Mouse (Mus musculus) intestine, embryonic 14.5 days (tissue): ENCODE data around the gene Rpl32. TPM values are rescaled to one million over a fixed set of nuclear protein-coding genes. Genes with fewer than 3 reads are reported as not detected.

Source experiments
- ATAC-seq: fragments of 200-750 bp; cut with Nextera tagmentation; replicated peaks from 2 replicates; pipeline ENCODE4 v1.8.0; 2017; ENCODE audit warnings: low read depth, moderate number of reproducible peaks, moderate TSS enrichment, moderate library complexity; ENCODE audit not compliant: low FRiP score, low TSS enrichment
- DNase-seq: peaks from one replicate; pipeline ENCODE4 v3.0.0-alpha.2; 2018; ENCODE audit warnings: low spot score
- H3K27ac ChIP-seq: fragments of 300-500 bp; sonication (generic); 2 replicates; pipeline ENCODE4 v1.5.1; 2014; ENCODE audit warnings: low read depth, mild to moderate bottlenecking, control low read depth
- H3K27me3 ChIP-seq: fragments of 300-500 bp; sonication (generic); replicated peaks from 2 replicates; pipeline ENCODE4 v1.6.1; 2014; ENCODE audit warnings: low read length, control low read depth; ENCODE audit not compliant: control insufficient read depth, insufficient read depth
- H3K36me3 ChIP-seq: fragments of 300-500 bp; sonication (generic); 2 replicates; pipeline ENCODE4 v1.6.1; 2014; ENCODE audit warnings: low read length, control low read depth; ENCODE audit not compliant: control insufficient read depth, insufficient read depth
- H3K4me1 ChIP-seq: fragments of 300-500 bp; sonication (generic); replicated peaks from 2 replicates; pipeline ENCODE4 v1.6.1; 2014; ENCODE audit warnings: low read length, control low read depth, mixed read lengths; ENCODE audit not compliant: control insufficient read depth, insufficient read depth
- H3K4me2 ChIP-seq: fragments of 300-500 bp; sonication (generic); 2 replicates; pipeline ENCODE4 v1.6.1; 2014; ENCODE audit warnings: low read length
- H3K4me3 ChIP-seq: fragments of 300-500 bp; sonication (generic); 2 replicates; pipeline ENCODE4 v1.5.1; 2014; ENCODE audit warnings: low read depth, low read length, control low read depth, mixed read lengths
- H3K9ac ChIP-seq: fragments of 300-500 bp; sonication (generic); 2 replicates; pipeline ENCODE4 v1.6.1; 2014; ENCODE audit warnings: mild to moderate bottlenecking, low read length
- H3K9me3 ChIP-seq: fragments of 300-500 bp; sonication (generic); 2 replicates; pipeline ENCODE4 v1.6.1; 2016; ENCODE audit warnings: low read length, control low read depth; ENCODE audit not compliant: control insufficient read depth
- WGBS: fragments of 180-500 bp; shearing (Covaris S2); extraction: QIAGEN DNeasy Blood & Tissue Kit; methylation state at CpG from one replicate; pipeline ENCODE4 v1.1.7; 2014; 5-methylcytosine and 5-hydroxymethylcytosine counted together
- polyA plus RNA-seq: library from polyadenylated mRNA; unstranded; fragments of >200 nt; fragmentation: Nextera tagmentation; extraction: Ambion mirVana; gene quantifications from 2 replicates; pipeline ENCODE4 v1.2.1, GENCODE M21; 2014

The Rpl32 gene
- polyA plus RNA-seq, 1 experiment from 2014 or later, result 2,809 TPM

DNA sequence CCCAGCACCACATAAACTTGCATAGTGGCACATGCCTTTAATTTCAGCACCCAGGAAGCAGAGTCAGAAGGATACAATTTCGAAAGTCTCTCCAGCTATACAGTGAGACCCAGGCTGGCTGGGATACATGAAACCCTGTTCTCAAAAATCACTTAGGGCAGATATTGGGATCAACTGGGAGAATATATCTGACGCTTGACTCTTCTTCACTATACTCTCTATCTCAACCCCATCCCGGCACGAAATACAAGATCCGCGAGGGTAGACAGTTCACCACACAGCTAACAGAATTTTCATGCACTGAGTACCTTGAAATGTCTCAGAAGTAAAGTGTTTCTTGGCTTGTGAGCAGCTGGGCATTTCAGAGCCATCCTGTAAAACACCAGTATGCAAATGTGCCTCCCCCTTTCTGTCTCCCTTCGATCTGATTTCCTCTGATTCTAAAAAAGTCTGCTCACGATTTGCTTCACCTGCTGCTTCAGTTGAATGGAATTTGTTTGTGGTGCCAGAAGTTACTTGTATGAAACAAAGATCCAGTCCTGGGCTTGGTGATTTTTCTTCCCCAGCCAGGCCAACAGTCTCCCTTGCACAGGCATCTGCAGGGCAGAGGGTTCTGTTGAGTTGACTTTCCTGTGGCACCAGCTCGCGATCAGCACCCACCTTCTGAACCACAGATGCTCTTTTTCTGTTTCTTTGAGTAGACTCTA lies 40.2 kb upstream of the Rpl32 start:
- 96% methylated on average over 10 of the region's 10 CpGs for WGBS
- no peaks in the 10 kb centered on the region for H3K27me3 ChIP-seq
- no peaks in the 10 kb centered on the region for H3K9me3 ChIP-seq
- no peak overlapping the region for H3K4me3 ChIP-seq
- DNase-seq, result no peak
- H3K4me1 ChIP-seq, result peaks cover 4% of the 10 kb centered on the region
- H3K27ac ChIP-seq, result no peak overlapping the region
- H3K4me2 ChIP-seq, result no peak overlapping the region
- no peak overlapping the region for H3K9ac ChIP-seq
- peaks cover 50% of the 10 kb centered on the region for H3K36me3 ChIP-seq
- ATAC-seq, result no peak

DNA sequence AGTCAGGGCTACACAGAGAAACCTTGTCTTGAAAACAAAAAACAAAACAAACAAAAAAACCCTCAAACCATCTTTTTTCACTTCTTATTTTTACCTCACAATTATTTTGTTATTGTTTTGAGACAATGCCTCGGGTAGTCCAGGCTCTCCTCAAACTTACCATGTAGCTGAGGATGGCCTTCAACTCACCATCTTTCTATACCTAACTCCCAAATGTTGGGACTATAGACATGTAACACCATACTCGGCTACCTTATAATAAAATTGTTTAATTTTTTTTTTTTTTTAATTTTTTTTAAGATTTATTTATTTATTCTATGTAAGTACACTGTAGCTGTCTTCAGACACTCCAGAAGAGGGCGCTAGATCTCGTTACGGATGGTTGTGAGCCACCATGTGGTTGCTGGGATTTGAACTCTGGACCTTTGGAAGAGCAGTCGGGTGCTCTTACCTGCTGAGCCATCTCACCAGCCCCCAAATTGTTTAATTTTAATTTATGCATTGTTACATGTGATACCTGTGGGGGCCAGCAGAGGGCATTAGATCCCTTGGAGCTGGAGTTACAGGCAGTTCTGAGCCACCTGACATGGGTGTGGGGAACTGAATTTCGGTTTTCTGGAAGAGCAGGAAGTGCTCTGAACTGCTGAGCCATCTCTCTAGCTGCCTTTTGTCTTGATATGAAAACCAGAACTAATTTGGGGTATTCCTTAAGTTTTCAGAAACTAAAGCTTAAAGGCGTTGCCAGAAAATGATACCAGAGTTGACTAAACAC lies 38.3 kb upstream of the Rpl32 start:
- WGBS, result 40% methylated on average over 7 of the region's 8 CpGs
- peak; percentile 57 for ATAC-seq

GRCm38 (mm10) chr6:115845006-115845405 lies 36.5 kb upstream of the Rpl32 start:
- Histone ChIP-seq H3K4me2 (no peak overlapping the region), H3K27ac (no peak overlapping the region), H3K36me3 (peaks cover 67% of the 10 kb centered on the region), H3K9ac (no peak overlapping the region), H3K27me3 (no peaks in the 10 kb centered on the region), H3K4me1 (no peaks in the 10 kb centered on the region), H3K4me3 (no peak overlapping the region), H3K9me3 (no peaks in the 10 kb centered on the region)
- DNase-seq, result no peak
- WGBS, result 93% methylated on average over 4 of the region's 4 CpGs
- no peak for ATAC-seq

More for the DNA sequence above, 38.3 kb upstream of the Rpl32 start:
- Histone ChIP-seq H3K9me3 (no peaks in the 10 kb centered on the region), H3K4me1 (no peaks in the 10 kb centered on the region), H3K27me3 (no peaks in the 10 kb centered on the region), H3K36me3 (peaks cover 68% of the 10 kb centered on the region), H3K9ac (no peak overlapping the region), H3K4me2 (no peak overlapping the region), H3K4me3 (no peak overlapping the region), H3K27ac (no peak overlapping the region)
- DNase-seq, result peak; percentile 71

- ATAC-seq (no peak), DNase-seq (no peak)
- H3K9me3 ChIP-seq, result no peaks in the 10 kb centered on the region
- peak overlapping the region; percentile 60 for H3K4me2 ChIP-seq
- no peaks in the 10 kb centered on the region for H3K27me3 ChIP-seq
- no peak overlapping the region for H3K4me3 ChIP-seq
- peaks cover 27% of the 10 kb centered on the region for H3K36me3 ChIP-seq
- no peak overlapping the region for H3K27ac ChIP-seq
- WGBS, result 65% methylated on average over 5 of the region's 5 CpGs
- H3K4me1 ChIP-seq, result no peaks in the 10 kb centered on the region; the same call in 1 of the 2 replicates
- H3K9ac ChIP-seq, result no peak overlapping the region
These were observed 30.2 kb upstream of the Rpl32 start for GRCm38 (mm10) chr6:115838745-115839144.

DNA sequence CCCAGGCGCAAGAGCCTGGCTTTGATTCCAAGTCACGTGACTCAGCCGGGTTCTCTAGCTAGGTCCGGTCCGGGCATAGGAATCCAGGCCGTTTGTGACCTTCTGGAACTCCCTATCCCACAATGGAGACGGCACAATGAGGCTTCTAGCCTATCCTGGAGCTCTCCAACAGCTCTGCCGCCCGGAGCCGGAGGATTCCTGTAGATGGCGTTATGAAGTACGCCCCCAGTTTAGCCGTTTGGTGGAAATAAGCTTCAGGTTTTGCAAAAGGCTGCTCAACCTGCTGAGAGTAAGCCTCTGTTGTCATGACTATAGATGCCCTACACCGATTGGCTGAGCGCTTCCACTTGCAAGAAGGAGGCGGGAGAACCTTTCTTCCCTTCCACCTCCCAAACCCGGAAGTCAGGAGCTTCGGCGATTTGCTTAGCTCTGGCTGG lies 29.6 kb upstream of the Rpl32 start, which contains the start of gene Efcab12:
Gene Efcab12 (minus strand): TSS at position 252 of the 437 bp plus-strand sequence.
- H3K4me2 ChIP-seq, result peak within 1 kb of the TSS; percentile 60
- 4% methylated on average over 19 of the region's 19 CpGs for WGBS
- peak within 1 kb of the TSS; percentile 27; the same call in 1 of the 2 replicates for H3K9ac ChIP-seq
- peak; percentile 74 for DNase-seq
- no peak within 1 kb of the TSS for H3K27ac ChIP-seq
- ATAC-seq, result peak; percentile 88
- H3K36me3 ChIP-seq, result peaks cover 21% of the 10 kb centered on the region
- H3K4me1 ChIP-seq, result no peaks in the 10 kb centered on the region; the same call in 1 of the 2 replicates
- no peaks in the 10 kb centered on the region for H3K9me3 ChIP-seq
- H3K27me3 ChIP-seq, result no peaks in the 10 kb centered on the region
- H3K4me3 ChIP-seq, result peak within 1 kb of the TSS; percentile 25

GRCm38 (mm10) chr6:115833861-115834260 lies 25.3 kb upstream of the Rpl32 start:
- Histone ChIP-seq H3K27ac (no peak overlapping the region), H3K27me3 (no peaks in the 10 kb centered on the region), H3K9ac (no peak overlapping the region), H3K4me3 (no peak overlapping the region), H3K36me3 (no peaks in the 10 kb centered on the region), H3K9me3 (no peaks in the 10 kb centered on the region), H3K4me1 (no peaks in the 10 kb centered on the region; the same call in 1 of the 2 replicates), H3K4me2 (no peak overlapping the region)
- no peak for ATAC-seq
- DNase-seq, result no peak

DNA sequence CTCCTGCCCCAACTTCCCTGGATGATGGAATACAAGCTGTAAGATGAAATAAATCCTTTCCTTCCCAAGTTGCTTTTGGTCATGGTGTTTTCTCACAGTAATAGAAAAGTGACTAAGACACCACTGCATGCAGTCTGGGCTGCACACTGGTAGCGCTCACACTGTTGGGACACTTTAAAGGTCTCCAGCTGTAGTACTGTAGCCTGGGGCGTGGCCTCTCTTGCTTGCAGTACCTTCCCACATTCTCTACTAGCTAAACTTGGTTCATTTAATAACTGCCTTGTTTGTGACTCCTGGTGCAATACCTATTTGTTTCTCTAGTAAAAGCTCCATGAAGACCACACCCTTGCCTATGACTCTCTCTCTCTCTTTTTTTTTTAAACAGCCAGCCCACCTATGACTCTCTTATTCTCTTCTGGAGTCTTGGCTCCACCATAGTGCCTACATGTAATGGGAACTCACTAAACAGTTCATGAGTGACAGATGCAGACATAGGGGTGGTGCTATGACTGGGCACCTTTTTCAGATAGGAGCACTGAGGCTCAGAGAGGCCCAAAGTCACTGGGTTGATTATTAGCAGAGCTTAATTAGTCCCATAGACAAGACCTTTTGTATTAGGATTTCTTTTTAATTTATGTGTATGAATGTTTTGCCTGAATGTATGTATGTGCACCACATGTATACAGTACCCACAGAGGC lies 23.8 kb upstream of the Rpl32 start:
- H3K27me3 ChIP-seq, result no peaks in the 10 kb centered on the region
- no peak for ATAC-seq
- no peak for DNase-seq
- no peaks in the 10 kb centered on the region for H3K9me3 ChIP-seq
- no peak overlapping the region for H3K9ac ChIP-seq
- no peaks in the 10 kb centered on the region for H3K4me1 ChIP-seq
- 84% methylated on average over 2 of the region's 2 CpGs for WGBS
- H3K27ac ChIP-seq, result no peak overlapping the region
- no peak overlapping the region for H3K4me2 ChIP-seq
- H3K4me3 ChIP-seq, result no peak overlapping the region
- H3K36me3 ChIP-seq, result no peaks in the 10 kb centered on the region

DNA sequence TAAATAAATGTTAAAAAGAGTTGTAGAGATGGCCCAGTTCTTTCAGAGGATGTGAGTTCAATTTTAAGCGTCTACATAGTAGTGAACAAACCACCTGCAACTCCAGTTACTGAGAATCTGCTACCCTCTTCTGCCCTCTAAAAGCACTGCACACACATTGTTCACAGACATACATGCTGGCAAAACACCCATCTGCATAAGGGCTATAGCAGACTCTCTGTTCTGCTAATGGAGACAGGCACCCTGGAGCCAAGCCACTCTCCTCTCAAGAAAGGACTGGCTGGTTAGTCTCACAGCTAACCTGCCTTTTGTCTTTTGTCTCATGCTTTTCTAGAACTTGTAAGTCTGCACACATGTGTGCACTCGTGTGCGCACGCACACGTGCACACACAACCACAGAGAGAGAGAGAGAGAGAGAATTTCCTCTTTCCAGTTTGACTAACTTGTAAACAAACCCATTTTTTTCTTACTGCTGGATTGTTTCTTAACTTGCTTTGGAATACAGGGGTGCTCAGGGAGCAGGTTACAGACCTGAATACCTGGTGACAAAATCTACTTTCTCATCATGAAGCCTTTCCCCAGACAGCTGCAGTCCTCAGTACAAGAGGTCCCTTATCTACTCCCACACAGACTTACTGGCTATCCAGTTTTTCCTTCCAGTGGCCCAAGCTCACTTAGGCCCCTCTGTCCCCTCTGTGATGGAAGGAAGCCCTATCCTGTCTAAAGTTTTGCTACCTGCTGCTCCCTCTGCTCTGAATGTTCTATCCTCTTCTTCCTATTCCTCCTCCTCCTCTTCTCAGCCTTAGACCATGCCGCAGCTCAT lies 22.4 kb upstream of the Rpl32 start:
- no peak overlapping the region for H3K27ac ChIP-seq
- H3K4me3 ChIP-seq, result no peak overlapping the region
- no peak for ATAC-seq
- no peak for DNase-seq
- 86% methylated on average over 6 of the region's 6 CpGs for WGBS
- H3K9ac ChIP-seq, result no peak overlapping the region
- no peaks in the 10 kb centered on the region for H3K4me1 ChIP-seq
- no peaks in the 10 kb centered on the region for H3K36me3 ChIP-seq
- no peaks in the 10 kb centered on the region for H3K27me3 ChIP-seq
- H3K4me2 ChIP-seq, result no peak overlapping the region
- H3K9me3 ChIP-seq, result no peaks in the 10 kb centered on the region
